Mouse (Mus musculus) WW6 (cell line): ENCODE results near the gene Hist1h4c.
"Not testable (repeated sequence)": the region's sequence is repeated elsewhere in the genome, so short reads cannot be mapped to it uniquely, and the experiment has no call there.

Source experiments
- DNase-seq: peaks from one replicate; pipeline ENCODE4 v3.0.0-alpha.2; 2013; ENCODE audit warnings: low read depth, low spot score

The Hist1h4c gene

DNA sequence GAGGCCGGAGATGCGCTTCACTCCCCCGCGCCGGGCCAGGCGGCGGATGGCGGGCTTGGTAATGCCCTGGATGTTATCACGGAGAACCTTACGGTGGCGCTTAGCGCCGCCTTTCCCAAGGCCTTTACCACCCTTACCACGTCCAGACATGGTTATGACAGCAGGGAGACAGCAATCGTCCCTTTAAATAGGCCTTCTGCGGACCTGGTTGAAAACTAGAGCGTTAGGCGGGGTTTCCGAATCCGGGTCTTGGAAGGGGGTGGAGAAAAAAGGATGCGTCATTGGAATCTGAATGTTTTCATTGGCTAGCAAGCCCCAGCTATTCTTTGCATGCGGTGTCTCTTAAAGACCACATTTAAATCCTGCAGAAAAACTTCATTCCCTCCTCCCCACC, at the start of gene Hist1h4c:
TSS of gene Hist1h4c (minus strand) at position 155 of the 394 bp plus-strand sequence.
- peak; percentile 85 for DNase-seq

GRCm38 (mm10) chr13:23747892-23748288, 49.6 kb upstream of the Hist1h4c start:
- no peak for DNase-seq

DNA sequence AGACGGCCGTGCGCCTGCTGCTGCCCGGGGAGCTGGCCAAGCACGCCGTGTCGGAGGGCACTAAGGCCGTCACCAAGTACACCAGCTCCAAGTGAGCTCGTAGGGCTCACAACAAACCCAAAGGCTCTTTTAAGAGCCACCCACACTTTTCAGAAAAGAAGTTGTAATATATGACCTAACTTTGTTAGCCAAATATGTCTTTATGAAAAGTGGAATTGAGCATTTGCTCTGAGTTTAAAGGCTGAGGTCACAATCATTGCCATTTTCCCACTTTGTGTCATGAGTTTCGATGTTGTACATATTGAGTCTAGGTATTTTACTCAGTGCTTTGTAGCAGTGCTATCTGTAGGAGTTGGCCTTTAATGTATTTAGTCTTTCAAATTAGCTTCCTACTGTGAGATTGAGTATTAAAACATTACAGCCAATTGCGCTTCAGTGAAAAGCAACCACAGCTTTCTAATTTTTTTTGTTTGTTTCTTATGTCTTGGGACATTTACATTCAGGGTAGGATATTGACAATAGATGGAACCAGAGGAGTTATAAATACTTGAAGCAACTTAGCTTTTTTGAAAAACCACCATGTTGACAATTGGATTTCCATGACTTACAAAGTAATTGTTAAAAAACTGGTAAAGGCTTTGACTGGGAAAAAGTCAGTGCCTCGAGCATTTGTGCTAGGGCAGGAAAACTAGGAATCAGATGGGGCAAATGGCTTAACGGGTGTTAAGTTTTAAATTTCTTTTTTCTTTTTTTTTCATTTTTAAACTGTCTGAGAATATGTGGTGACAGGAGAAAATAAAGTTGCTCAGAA, 49.0 kb upstream of the Hist1h4c start:
- no peak for DNase-seq

- DNase-seq, result not testable (repeated sequence)
Observed at GRCm38 (mm10) chr13:23746201-23747080, 48.2 kb upstream of the Hist1h4c start, which contains the start of gene Hist1h2bb. Hist1h2bb (plus strand) TSS chr13:23746734.

DNA sequence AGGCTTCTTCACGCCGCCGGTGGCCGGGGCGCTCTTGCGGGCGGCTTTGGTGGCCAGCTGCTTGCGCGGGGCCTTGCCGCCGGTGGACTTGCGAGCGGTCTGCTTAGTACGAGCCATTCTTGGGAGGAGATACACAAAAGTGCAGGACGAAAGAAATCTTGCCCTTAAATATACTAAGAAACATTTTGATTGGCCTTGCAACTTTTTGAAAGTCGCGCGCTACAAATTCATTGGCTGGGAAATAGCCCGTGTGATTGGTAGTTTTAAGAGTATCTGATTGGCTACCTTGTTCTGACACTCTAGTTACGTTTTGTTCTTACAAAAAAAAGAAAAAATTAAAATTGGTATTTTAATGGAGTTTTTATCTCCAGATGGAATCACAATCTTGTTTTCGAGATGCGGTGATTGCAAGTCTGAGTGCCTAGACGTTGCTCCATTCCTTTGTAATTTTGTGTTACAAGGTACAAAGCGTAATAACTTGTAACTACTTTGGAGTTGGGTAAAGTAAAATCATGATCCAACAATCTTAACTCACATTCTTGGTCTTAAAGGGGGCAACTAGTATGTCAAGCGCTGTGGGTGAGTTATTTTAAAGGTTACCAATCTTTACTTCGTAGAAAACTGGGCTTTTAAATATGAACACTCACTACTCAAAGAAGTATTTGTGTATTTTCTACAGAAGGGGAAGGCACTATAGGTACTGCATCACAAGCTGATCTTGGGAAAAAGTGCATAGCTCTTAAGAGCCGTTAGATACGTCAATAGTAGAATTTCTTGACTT, 47.3 kb upstream of the Hist1h4c start, which contains the start of gene Hist1h3c:
TSS of gene Hist1h3c (minus strand) at position 222 of the 781 bp plus-strand sequence.
- no peak for DNase-seq

- DNase-seq, result no peak
Observed at GRCm38 (mm10) chr13:23744421-23745380, 46.4 kb upstream of the Hist1h4c start.

GRCm38 (mm10) chr13:23743963-23744362, 45.7 kb upstream of the Hist1h4c start:
- DNase-seq, result no peak

DNA sequence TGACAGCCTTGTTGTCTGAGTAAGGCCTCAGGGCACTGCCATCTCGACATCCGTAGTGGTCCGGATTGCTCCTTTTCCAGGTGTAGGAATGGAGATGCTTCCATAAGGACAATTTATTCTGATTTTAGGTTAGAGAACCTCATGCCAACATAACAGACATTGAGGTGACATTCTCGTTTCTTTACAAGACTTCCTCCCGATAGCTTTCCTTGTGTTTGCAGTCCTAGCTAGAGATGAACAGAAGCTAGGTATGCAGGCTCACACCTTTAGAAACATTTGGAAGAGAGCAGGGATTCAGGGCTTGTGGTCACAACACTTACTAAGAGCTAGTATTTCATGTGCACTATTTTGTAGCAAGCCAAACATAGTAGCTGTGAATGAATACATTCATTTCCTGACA, 45.0 kb upstream of the Hist1h4c start:
- DNase-seq, result no peak

DNA sequence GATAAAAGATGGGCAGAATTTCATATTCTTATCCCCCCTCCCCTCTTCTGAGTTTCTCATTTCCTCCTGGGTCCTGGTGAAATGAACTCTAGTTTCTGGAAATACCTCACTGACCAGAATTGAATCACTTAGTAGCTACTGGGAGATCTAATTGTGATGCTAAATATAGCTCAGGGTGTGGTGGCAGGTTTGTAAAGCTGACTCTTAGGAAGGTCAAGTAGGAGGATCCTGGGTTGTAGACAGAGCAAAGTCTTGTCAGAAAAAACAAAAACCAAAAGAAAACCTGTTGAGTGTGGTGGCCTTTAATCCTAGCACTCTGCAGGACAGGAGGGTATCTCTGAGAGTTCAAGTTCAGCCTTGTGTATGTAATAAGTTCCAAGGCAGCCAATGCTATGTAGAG, 43.8 kb upstream of the Hist1h4c start:
- DNase-seq, result no peak

GRCm38 (mm10) chr13:23740910-23741309, 42.7 kb upstream of the Hist1h4c start:
- no peak for DNase-seq

GRCm38 (mm10) chr13:23740256-23740840, 42.1 kb upstream of the Hist1h4c start:
- no peak for DNase-seq

DNA sequence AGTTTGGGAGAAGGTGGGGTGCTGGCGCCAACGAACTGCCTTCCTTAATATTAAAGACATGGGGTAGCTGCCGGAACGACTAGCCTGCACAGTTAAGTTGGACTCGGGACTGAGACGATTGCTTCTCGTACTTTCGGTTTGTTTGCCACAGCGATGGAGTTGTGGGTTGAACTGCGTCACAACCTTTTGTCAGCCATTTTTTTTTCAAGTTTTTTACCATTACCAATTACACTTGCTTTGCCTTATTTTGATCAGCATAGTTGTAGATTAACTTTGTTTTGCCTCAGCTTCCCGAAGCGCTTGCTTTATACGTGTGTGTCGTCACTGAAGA, 41.6 kb upstream of the Hist1h4c start:
- DNase-seq, result no peak

DNA sequence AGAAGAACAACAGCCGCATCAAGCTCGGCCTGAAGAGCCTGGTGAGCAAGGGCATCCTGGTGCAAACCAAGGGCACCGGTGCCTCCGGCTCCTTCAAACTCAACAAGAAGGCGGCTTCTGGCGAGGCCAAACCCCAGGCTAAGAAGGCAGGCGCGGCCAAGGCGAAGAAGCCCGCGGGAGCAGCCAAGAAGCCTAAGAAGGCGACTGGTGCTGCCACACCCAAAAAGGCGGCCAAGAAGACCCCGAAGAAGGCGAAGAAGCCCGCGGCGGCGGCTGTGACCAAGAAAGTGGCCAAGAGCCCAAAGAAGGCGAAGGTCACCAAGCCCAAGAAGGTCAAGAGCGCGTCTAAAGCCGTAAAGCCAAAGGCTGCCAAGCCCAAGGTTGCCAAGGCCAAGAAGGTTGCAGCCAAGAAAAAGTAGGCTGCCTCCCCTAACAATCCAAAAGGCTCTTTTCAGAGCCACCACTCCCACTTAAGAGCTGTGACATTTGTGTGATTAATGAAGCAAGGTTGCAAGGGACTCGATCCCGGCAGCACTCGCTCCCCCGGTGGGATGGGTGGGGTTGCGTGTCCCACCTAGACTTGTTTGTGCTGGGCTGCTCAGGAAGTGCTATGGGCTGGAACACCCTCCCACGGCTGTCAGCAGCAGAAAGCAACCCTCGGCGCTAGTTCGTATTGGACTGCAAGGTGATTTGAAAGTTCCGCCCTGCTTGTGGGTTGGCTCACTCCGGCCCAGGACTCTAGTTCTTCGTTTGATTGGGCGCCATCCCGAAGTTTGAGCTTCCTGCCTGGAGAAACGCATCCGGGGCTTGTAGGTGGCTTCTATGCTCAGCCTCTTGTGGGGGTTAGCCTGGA, 41.0 kb upstream of the Hist1h4c start:
- no peak for DNase-seq

DNA sequence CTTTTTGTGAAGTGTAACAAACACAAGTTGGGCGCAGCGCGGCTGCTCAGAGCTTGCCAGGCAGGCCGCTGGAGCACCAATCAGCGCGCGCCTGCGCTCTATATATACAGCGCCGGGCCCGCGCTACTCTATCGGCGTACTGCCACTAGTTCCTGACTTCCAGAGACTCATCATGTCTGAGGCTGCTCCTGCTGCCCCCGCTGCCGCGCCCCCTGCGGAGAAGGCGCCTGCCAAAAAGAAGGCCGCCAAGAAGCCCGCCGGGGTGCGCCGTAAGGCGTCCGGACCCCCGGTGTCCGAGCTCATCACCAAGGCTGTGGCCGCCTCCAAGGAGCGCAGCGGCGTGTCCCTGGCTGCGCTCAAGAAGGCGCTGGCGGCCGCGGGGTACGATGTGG, 40.4 kb upstream of the Hist1h4c start, which contains the start of gene Hist1h1c:
TSS of gene Hist1h1c (plus strand) at position 132 of the 392 bp plus-strand sequence.
- DNase-seq, result no peak

DNA sequence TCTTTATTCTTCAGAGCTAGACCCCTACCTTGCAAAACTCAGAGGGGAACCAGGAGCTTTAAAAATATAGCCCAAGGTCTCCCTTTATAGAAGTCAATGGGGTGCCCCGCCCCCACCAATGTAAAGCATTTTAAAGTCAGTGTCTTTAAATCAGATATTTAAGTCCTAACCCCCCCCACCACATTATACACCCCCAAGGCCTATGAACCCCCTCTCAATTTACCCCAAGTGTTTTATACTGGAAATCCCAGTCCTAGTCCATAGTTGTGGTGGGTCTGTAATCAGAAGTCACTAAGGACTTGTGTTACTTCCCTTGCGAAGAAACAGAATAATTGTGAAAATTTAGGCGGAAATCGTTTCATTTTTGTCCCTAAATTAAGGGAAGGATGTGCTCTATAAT, 39.8 kb upstream of the Hist1h4c start:
- no peak for DNase-seq

DNA sequence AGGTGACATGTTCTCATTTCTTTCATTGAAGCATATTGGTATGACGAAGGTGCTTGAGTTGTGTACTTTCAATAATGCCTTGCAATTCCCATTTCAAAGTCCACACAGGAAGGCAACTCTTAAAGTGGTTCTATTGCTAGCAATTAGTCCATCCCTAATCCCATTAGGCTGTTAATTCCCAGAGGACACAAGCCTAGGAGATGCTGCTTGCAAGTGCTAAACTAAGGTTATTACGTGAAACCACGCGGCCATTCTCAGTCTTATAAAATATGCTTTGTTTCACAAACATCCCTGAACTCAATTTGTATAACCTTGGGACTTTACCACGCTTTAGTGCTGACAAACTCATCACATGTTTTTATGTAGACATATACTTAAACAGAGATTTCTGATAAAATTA, 38.8 kb upstream of the Hist1h4c start:
- DNase-seq, result no peak

DNA sequence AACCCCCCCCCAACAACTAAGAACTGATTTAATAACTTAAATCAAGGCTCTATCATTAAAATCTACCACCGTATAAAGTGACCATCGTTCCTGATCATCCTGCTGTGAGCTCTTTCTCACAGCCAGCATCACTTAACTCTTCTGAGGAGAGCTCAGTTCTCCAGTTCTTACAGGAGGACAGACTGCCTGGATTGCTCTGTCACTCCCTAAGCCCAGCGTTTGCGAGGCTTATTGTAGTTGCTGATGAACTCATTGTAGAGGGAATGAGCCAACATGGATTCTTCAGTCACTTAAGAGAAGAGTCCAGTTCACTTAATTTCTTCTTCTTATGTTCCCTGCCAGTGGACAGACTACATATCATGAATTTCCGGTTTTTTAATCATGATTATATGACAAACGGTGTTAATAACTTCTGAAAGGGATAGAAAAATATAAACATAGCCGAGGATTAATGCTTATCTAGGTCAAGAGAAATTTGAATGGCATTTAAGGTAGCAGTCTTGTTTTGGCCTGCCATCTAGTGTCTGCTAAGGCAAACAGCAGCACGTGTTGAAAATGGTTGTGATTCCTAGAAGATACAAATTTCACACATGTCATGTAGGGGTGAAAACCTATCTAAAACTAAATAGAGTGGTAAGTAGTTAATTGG, 34.0 kb upstream of the Hist1h4c start:
- DNase-seq, result no peak

DNA sequence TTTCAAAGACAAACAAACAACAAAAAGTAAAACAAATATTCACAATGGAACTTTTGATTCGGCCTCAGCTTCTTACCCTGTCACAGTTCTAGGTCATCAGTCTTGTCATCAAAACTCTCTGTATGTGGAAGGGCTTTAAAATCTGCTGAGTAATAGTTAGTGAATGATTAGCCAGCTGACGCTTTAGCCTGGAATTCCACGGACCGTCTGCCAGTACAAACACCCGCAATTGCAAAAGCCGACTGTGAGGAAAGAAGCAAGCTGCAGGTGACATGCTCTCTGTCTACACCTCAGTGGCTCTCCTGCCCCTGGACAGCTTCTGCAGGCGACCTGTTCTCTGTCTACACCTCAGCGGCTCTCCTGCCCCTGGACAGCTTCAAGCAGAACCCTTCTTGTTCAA, 32.2 kb upstream of the Hist1h4c start:
- DNase-seq, result no peak

GRCm38 (mm10) chr13:23729706-23730105, 31.5 kb upstream of the Hist1h4c start:
- DNase-seq, result no peak
